ENCODE assay signal across 22 mouse cellular contexts in the genomic region with DNA sequence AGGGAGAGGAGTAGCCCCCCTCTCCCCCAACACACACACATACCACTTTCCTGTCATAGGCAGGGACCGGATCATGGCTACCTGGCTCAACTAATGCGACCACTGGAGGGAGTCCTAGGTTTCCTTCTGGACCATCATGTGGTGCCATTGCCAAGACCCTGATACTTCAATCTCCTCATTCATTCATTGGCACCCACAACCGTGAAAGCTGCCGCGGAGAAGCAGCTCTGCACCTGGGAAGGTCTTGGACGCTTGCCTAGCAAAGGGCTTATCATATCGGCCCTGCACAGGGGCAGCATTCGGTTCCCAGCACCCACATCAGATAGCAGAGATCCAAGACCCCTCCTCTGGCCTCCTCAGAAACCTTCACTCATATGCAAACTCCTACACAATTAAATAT. TPM values are rescaled to one million over a fixed set of nuclear protein-coding genes. Genes with fewer than 3 reads are reported as not detected.
DNase-seq lines count a peak whose midpoint lies in the region; ATAC-seq and TF ChIP-seq lines count a peak whose summit lies in the region.
"Had no signal": no experiment of that assay in that cellular context is flagged by ENCODE, and none has a peak within 500 bp of the region (broad histone marks: within the 10 kb centered on the region; RNA-seq: fewer than 3 reads in every experiment).

No protein-coding gene starts in this region.

- peak; percentile 27 for TF ChIP-seq RAD21 in CH12.LX (IDR thresholded peaks at IDR 0.05; ENCODE audit: low read depth, low read length)

- H3K36me3 ChIP-seq in hindbrain, postnatal 0 days (ENCODE audit: insufficient read depth, low read length) = no peaks in the 10 kb centered on the region
- H3K36me3 ChIP-seq in hindbrain, embryonic 16.5 days (ENCODE audit: control insufficient read depth, insufficient read depth, low read length) = no peaks in the 10 kb centered on the region
- peaks cover 0 to 6% of the 10 kb centered on the region in 2 experiments for H3K36me3 ChIP-seq in CH12.LX (replicated peaks in 1 of 2; ENCODE audit: control insufficient read depth in 1 of 2, insufficient read depth in 1 of 2, low read length in 1 of 2)
- no peaks in the 10 kb centered on the region for H3K36me3 ChIP-seq in ES-Bruce4 (ENCODE audit: control insufficient read depth, insufficient read depth, low read length, poor library complexity, severe bottlenecking)
- H3K36me3 ChIP-seq in heart, embryonic 11.5 days (ENCODE audit: control insufficient read depth, insufficient read depth, low read length) = no peaks in the 10 kb centered on the region
- H3K36me3 ChIP-seq: heart, embryonic 15.5 days; hindbrain, embryonic 10.5 days; stomach, embryonic 15.5 days had no signal

- no peak overlapping the region for H3K9ac ChIP-seq in hindbrain, postnatal 0 days (replicated peaks; ENCODE audit: low read length)
- no peak overlapping the region for H3K9ac ChIP-seq in hindbrain, embryonic 16.5 days (ENCODE audit: low read depth, low read length)
- H3K9ac ChIP-seq in CH12.LX (ENCODE audit: insufficient read depth, low read depth) (no peak overlapping the region), ES-Bruce4 (ENCODE audit: low read depth, poor library complexity, severe bottlenecking) (no peak overlapping the region)
- no peak overlapping the region for H3K9ac ChIP-seq in heart, embryonic 11.5 days (ENCODE audit: low read depth, low read length)
- H3K9ac ChIP-seq: heart, embryonic 15.5 days; limb, embryonic 13.5 days; liver, embryonic 14.5 days; neural tube, embryonic 13.5 days; stomach, embryonic 15.5 days had no signal

- TF ChIP-seq POLR2A in CH12.LX (IDR thresholded peaks at IDR 0.05; ENCODE audit: low read depth, low read length) (no peak), ES-Bruce4 (IDR thresholded peaks at IDR 0.05; ENCODE audit: insufficient read depth, low read length) (no peak)

- H3K4me3 ChIP-seq in hindbrain, postnatal 0 days (ENCODE audit: low read length) = no peak overlapping the region
- no peak overlapping the region for H3K4me3 ChIP-seq in hindbrain, embryonic 16.5 days (ENCODE audit: low read length)
- H3K4me3 ChIP-seq in CH12.LX (replicated peaks in 1 of 3; ENCODE audit: low read depth in 2 of 3, low read length in 2 of 3, poor library complexity in 1 of 3) (no peak overlapping the region), ES-Bruce4 (ENCODE audit: low read depth, low read length) (no peak overlapping the region)
- no peak overlapping the region for H3K4me3 ChIP-seq in heart, embryonic 11.5 days (ENCODE audit: low read depth, low read length)
- H3K4me3 ChIP-seq: erythroblast, embryonic 14.5 days; heart, embryonic 15.5 days; hindbrain, embryonic 10.5 days; limb, embryonic 13.5 days; neural tube, embryonic 13.5 days; stomach, embryonic 15.5 days had no signal

- H3K4me2 ChIP-seq in hindbrain, postnatal 0 days (ENCODE audit: low read depth, low read length) = no peak overlapping the region
- H3K4me2 ChIP-seq in hindbrain, embryonic 16.5 days (ENCODE audit: low read length) = no peak overlapping the region
- H3K4me2 ChIP-seq in CH12.LX (ENCODE audit: insufficient read depth, low read depth, poor library complexity, severe bottlenecking) = no peak overlapping the region
- no peak overlapping the region for H3K4me2 ChIP-seq in heart, embryonic 11.5 days
- H3K4me2 ChIP-seq: heart, embryonic 15.5 days; limb, embryonic 13.5 days; neural tube, embryonic 13.5 days; stomach, embryonic 15.5 days had no signal

- TF ChIP-seq EP300 in CH12.LX (IDR thresholded peaks at IDR 0.05; ENCODE audit: low read length) (no peak), ES-Bruce4 (IDR thresholded peaks at IDR 0.05; ENCODE audit: insufficient read depth, low read depth, low read length) (no peak)

- DNase-seq in hindbrain, postnatal 0 days (ENCODE audit: low spot score) = peak; percentile 55
- no peak for DNase-seq in CH12.LX (ENCODE audit: extremely low read depth)
- peak; percentile 85 to 86 for DNase-seq in cerebellum, postnatal 10 days
- DNase-seq: lung, postnatal 14 days had no signal

- ATAC-seq in hindbrain, postnatal 0 days = 0 out of 2 replicates have a peak, but pooled peaks have one; percentile 35
- no peak for ATAC-seq in hindbrain, embryonic 16.5 days
- no peak for ATAC-seq in megakaryocyte progenitor cell, adult 5-6 weeks (replicated peaks; ENCODE audit: poor library complexity)
- no peak for ATAC-seq in heart, embryonic 11.5 days (replicated peaks; ENCODE audit: insufficient number of reproducible peaks, low FRiP score, low TSS enrichment)
- ATAC-seq: forebrain, embryonic 14.5 days; inflammation-experienced regulatory T-cells, adult 6 months had no signal

- 34% methylated on average over 8 of the region's 8 CpGs for WGBS in hindbrain, postnatal 0 days
- 56% methylated on average over 8 of the region's 8 CpGs for WGBS in hindbrain, embryonic 16.5 days
- WGBS in heart, embryonic 11.5 days (ENCODE audit: insufficient replicate concordance) = 45% methylated on average over 8 of the region's 8 CpGs

- H3K27me3 ChIP-seq in hindbrain, postnatal 0 days (ENCODE audit: insufficient read depth, low read length) = no peaks in the 10 kb centered on the region
- no peaks in the 10 kb centered on the region for H3K27me3 ChIP-seq in hindbrain, embryonic 16.5 days (replicated peaks; ENCODE audit: control insufficient read depth, insufficient read depth, low read length)
- H3K27me3 ChIP-seq in CH12.LX (replicated peaks) (no peaks in the 10 kb centered on the region), ES-Bruce4 (ENCODE audit: control insufficient read depth, insufficient read depth, low read length, poor library complexity, severe bottlenecking) (no peaks in the 10 kb centered on the region)
- 0 out of 2 replicates have a peak, but pooled peaks cover 2% of the 10 kb centered on the region for H3K27me3 ChIP-seq in heart, embryonic 11.5 days (ENCODE audit: control insufficient read depth, insufficient read depth, low read length)

- in situ Hi-C loops in CH12.LX (cut with MboI; ENCODE audit: low pct_ligation_motif_present, low pct_unique_long_range_greater_than_20kb, low sequenced_read_pairs) = no loop called here

- H3K9me3 ChIP-seq in hindbrain, postnatal 0 days (ENCODE audit: low read length) = no peaks in the 10 kb centered on the region
- H3K9me3 ChIP-seq in hindbrain, embryonic 16.5 days (ENCODE audit: control insufficient read depth, low read length) = no peaks in the 10 kb centered on the region
- H3K9me3 ChIP-seq in CH12.LX (replicated peaks; ENCODE audit: low read length) = no peaks in the 10 kb centered on the region
- no peaks in the 10 kb centered on the region for H3K9me3 ChIP-seq in ES-Bruce4 (replicated peaks; ENCODE audit: control insufficient read depth, insufficient read depth, low read length, poor library complexity, severe bottlenecking)
- no peaks in the 10 kb centered on the region for H3K9me3 ChIP-seq in heart, embryonic 11.5 days (replicated peaks; ENCODE audit: control insufficient read depth, low read length)
- H3K9me3 ChIP-seq: heart, embryonic 15.5 days; hindbrain, embryonic 10.5 days; limb, embryonic 13.5 days; neural tube, embryonic 13.5 days; stomach, embryonic 15.5 days had no signal

- H3K79me2 ChIP-seq in CH12.LX (replicated peaks; ENCODE audit: control insufficient read depth, extremely low read depth, insufficient read depth, poor library complexity, severe bottlenecking) = no peaks in the 10 kb centered on the region

- dilution Hi-C loops in CH12.LX (cut with MboI; ENCODE audit: extremely low pct_ligation_motif_present, extremely low pct_unique_long_range_greater_than_20kb, low sequenced_read_pairs) = no loop called here

- TF ChIP-seq CTCF in hindbrain, postnatal 0 days (IDR thresholded peaks at IDR 0.05; ENCODE audit: low read depth) = peak; percentile 51
- TF ChIP-seq CTCF in CH12.LX (conservative IDR thresholded peaks at IDR 0.05 in 1 of 2, IDR thresholded peaks at IDR 0.05 in 1 of 2; ENCODE audit: low read depth in 2 of 2, low read length in 2 of 2) = peak in 1 of 2 experiments; percentile 39; a peak in 2 of 4 replicates
- TF ChIP-seq CTCF in ES-Bruce4 (IDR thresholded peaks at IDR 0.05; ENCODE audit: low read depth, low read length) = peak; percentile 62

- 0 out of 2 replicates have a peak, but pooled peaks cover 4% of the 10 kb centered on the region for H3K4me1 ChIP-seq in hindbrain, postnatal 0 days (ENCODE audit: insufficient read depth, low read length)
- peaks cover 15% of the 10 kb centered on the region for H3K4me1 ChIP-seq in hindbrain, embryonic 16.5 days (ENCODE audit: control insufficient read depth, insufficient read depth, low read depth, low read length)
- peaks cover 21 to 58% of the 10 kb centered on the region in 2 experiments for H3K4me1 ChIP-seq in CH12.LX (ENCODE audit: control insufficient read depth in 1 of 2, insufficient read depth in 2 of 2)
- H3K4me1 ChIP-seq in ES-Bruce4 (ENCODE audit: control insufficient read depth, insufficient read depth, low read length) = peaks cover 7% of the 10 kb centered on the region
- H3K4me1 ChIP-seq in heart, embryonic 11.5 days (ENCODE audit: control insufficient read depth, insufficient read depth, low read length) = no peaks in the 10 kb centered on the region
- H3K4me1 ChIP-seq: stomach, embryonic 15.5 days had no signal

- H3K27ac ChIP-seq in hindbrain, postnatal 0 days = no peak overlapping the region
- H3K27ac ChIP-seq in hindbrain, embryonic 16.5 days (ENCODE audit: low read depth, low read length) = no peak overlapping the region
- H3K27ac ChIP-seq in CH12.LX (ENCODE audit: insufficient read depth, low read depth) = no peak overlapping the region
- H3K27ac ChIP-seq in ES-Bruce4 (ENCODE audit: insufficient read depth, low read length) = no peak overlapping the region
- no peak overlapping the region for H3K27ac ChIP-seq in heart, embryonic 11.5 days (ENCODE audit: low read depth, low read length)
- H3K27ac ChIP-seq: heart, embryonic 15.5 days; hindbrain, embryonic 10.5 days; limb, embryonic 13.5 days; liver, embryonic 14.5 days; neural tube, embryonic 13.5 days; stomach, embryonic 15.5 days had no signal

TF ChIP-seq in CH12.LX, 34 proteins besides CTCF, POLR2A, EP300 and RAD21 (continues in another document):
- TF ChIP-seq ZNF384 (IDR thresholded peaks at IDR 0.05; ENCODE audit: low read depth, low read length) (no peak), SMC3 (IDR thresholded peaks at IDR 0.05; ENCODE audit: low read depth, low read length) (0 out of 2 replicates have a peak, but pooled peaks have one; percentile 16)

RNA-seq across cellular contexts. Expression of gene 4933428G20Rik, which starts 6.2 kb away (rescaled TPM):
- total RNA-seq in hindbrain, postnatal 0 days (2014; rRNA removed) = 0.43 TPM in 1 of 2 replicates, not detected in the other
- 0.48 and 1.1 TPM in 2 replicates for polyA plus RNA-seq in hindbrain, postnatal 0 days (2015; fragmentation: Nextera tagmentation; extraction: Ambion mirVana)
- 0.85 and 0.87 TPM in 2 replicates for polyA plus RNA-seq in hindbrain, embryonic 16.5 days (2015; fragmentation: Nextera tagmentation; extraction: Ambion mirVana)
- total RNA-seq in CH12.LX (2012; rRNA removed) = 0.17 TPM in 1 of 2 replicates, not detected in the other
- total RNA-seq in CH12.LX (2014; rRNA removed) = not detected in 2 replicates
- 0.30 and 0.50 TPM in 2 replicates for polyA plus RNA-seq in CH12.LX (2012; ENCODE audit: insufficient read length, low read depth)
- not detected in 2 replicates for polyA plus RNA-seq in ES-Bruce4 (2011; ENCODE audit: insufficient read depth, insufficient read length, low read depth, missing spikeins)
- total RNA-seq in megakaryocyte progenitor cell, adult 5-6 weeks (2015) = not detected in 2 replicates
- total RNA-seq in megakaryocyte progenitor cell, adult 5-6 weeks (2017) = not detected in 2 replicates
- 0.11 TPM in 1 of 2 replicates, not detected in the other for polyA plus RNA-seq in heart, embryonic 11.5 days (2014; fragmentation: Nextera tagmentation; extraction: Ambion mirVana)
- total RNA-seq: granulocyte monocyte progenitor cell, adult 5-6 weeks; left cerebral cortex, adult 8-10 months; monocyte, adult 5-6 weeks had no signal
- polyA plus RNA-seq: embryonic facial prominence, embryonic 11.5 days; erythroblast, embryonic 14.5 days; forebrain, embryonic 14.5 days; inflammation-experienced regulatory T-cells, adult 6 months; spleen, adult 2 months had no signal
